Mouse (Mus musculus): ENCODE measurements at regions not wholly inside any gene's neighbourhood (a gene's known extent, or its start where the extent isn't known, plus 50 kb on each side); places are given as distances from the start of the nearest gene placed in this dataset.

DNA sequence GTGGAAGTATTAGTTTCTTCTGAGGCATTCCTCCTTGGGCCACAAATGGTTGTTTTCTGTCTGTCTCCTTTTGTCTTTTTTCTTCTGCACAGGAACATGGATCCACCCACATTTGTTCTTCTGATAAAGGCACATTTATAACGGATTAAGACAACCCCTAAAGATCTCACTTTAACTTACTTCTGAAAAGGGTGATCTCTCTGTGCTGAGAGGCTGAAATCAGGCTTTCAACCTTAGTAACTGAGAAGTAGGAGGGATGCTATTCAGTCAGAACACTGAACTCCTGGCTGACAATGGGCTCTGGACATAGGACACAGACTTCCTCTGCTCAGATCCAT is 315.0 kb upstream of the Trib2 start:
- H3K9me3 ChIP-seq (replicated peaks; ENCODE audit: insufficient read depth, low read length): no peaks in the 10 kb centered on the region
- no peaks in the 10 kb centered on the region; the same call in 1 of the 2 replicates for H3K79me2 ChIP-seq (ENCODE audit: control insufficient read depth, insufficient read depth, low read length, poor library complexity)
- peaks cover 0 to 66% of the 10 kb centered on the region in 2 experiments; a peak in 2 of 4 replicates for H3K36me3 ChIP-seq (ENCODE audit: control insufficient read depth in 1 of 2, insufficient read depth in 2 of 2, low read length in 2 of 2)
- H3K4me1 ChIP-seq (ENCODE audit: control insufficient read depth in 1 of 2, insufficient read depth in 2 of 2, low read length in 2 of 2): peaks cover 34 to 52% of the 10 kb centered on the region in 2 experiments
- no peak overlapping the region for H3K4me3 ChIP-seq (ENCODE audit: control insufficient read depth in 1 of 2, insufficient read depth in 1 of 2, low read depth in 2 of 2, low read length in 2 of 2)
- TF ChIP-seq SMC3 (IDR thresholded peaks at IDR 0.05; ENCODE audit: low read depth, low read length): no peak
- TF ChIP-seq RAD21 (IDR thresholded peaks at IDR 0.05; ENCODE audit: low read depth, low read length): no peak
- peak; percentile 91 for TF ChIP-seq TBP (IDR thresholded peaks at IDR 0.05; ENCODE audit: low read depth, low read length)
- peak; percentile 69 for TF ChIP-seq ZMIZ1 (IDR thresholded peaks at IDR 0.05; ENCODE audit: low read depth, low read length)
- 0 out of 2 replicates have a peak, but pooled peaks have one; percentile 30 for TF ChIP-seq POLR2AphosphoS2 (IDR thresholded peaks at IDR 0.05; ENCODE audit: low read length)
- peak; percentile 94 for TF ChIP-seq MYB (IDR thresholded peaks at IDR 0.05; ENCODE audit: low read depth, low read length)
- peak; percentile 54; the same call in 1 of the 2 replicates for TF ChIP-seq SIN3A (IDR thresholded peaks at IDR 0.05; ENCODE audit: low read length)
- peak; percentile 84 to 96 for TF ChIP-seq EP300 (IDR thresholded peaks at IDR 0.05; ENCODE audit: low read depth in 1 of 2, low read length in 2 of 2)
- TF ChIP-seq GATA1 (IDR thresholded peaks at IDR 0.05; ENCODE audit: low read depth, low read length): peak; percentile 76
- peak; percentile 55 for TF ChIP-seq TCF12 (IDR thresholded peaks at IDR 0.05; ENCODE audit: low read depth, low read length)
- TF ChIP-seq TAL1 (IDR thresholded peaks at IDR 0.05; ENCODE audit: low read length): no peak
- TF ChIP-seq HCFC1 (IDR thresholded peaks at IDR 0.05; ENCODE audit: low read depth, low read length): no peak
- TF ChIP-seq POLR2A (IDR thresholded peaks at IDR 0.05; ENCODE audit: control insufficient read depth in 1 of 2, insufficient read depth in 1 of 2, low read depth in 1 of 2, low read length in 2 of 2, poor library complexity in 1 of 2): peak in 1 of 2 experiments; percentile 69; a peak in 2 of 4 replicates
- no peak for TF ChIP-seq UBTF (IDR thresholded peaks at IDR 0.05; ENCODE audit: borderline replicate concordance, insufficient read depth, low read depth, low read length)
- H3K27me3 ChIP-seq (ENCODE audit: control insufficient read depth in 1 of 2, insufficient read depth in 2 of 2, low read length in 2 of 2): no peaks in the 10 kb centered on the region
- peak overlapping the region; percentile 99 for H3K27ac ChIP-seq (ENCODE audit: control insufficient read depth, low read depth, low read length)
- H3K9ac ChIP-seq (ENCODE audit: control insufficient read depth, low read depth, low read length, poor library complexity, severe bottlenecking): peak overlapping the region; percentile 57
- peak; percentile 78 for DNase-seq (ENCODE audit: low read depth, low spot score)

DNA sequence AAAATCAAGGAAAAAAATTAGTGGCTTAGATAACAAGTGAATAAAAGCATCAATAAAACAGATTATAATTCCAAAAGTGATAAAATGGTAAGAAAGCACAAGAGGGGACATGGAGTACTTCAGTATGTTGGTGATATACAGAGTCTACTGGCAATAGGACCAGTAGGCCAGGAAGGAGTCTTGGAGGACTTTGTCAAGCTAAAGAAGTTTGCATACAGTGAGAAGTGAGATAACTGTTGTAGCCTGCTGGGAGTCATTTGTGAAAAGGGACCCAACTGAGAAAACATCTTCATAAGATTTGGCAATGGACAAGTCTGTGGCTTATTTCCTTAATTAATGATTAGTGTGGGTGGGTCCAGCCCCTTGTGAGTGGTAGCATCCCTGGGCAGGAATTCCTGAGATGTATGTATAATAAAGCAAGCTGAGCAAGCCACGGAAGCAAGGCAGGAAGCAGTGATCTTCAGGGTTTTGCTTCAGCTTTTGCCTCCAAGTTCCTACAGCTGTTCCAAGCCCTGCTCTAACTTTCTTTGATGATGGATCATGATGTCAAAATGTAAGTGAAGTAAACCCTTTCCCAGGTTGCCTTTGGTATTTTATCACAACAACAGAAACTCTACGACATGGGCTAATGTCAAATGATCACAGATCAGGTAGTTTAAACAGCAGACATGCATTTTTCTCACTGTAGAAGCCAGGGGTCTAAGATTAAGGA is 314.5 kb upstream of the Trib2 start:
- Histone ChIP-seq H3K27ac (ENCODE audit: control insufficient read depth, low read depth, low read length) (peak overlapping the region; percentile 99), H3K36me3 (ENCODE audit: control insufficient read depth in 1 of 2, insufficient read depth in 2 of 2, low read length in 2 of 2) (peaks cover 0 to 61% of the 10 kb centered on the region in 2 experiments; a peak in 2 of 4 replicates), H3K9me3 (replicated peaks; ENCODE audit: insufficient read depth, low read length) (no peaks in the 10 kb centered on the region), H3K4me1 (ENCODE audit: control insufficient read depth in 1 of 2, insufficient read depth in 2 of 2, low read length in 2 of 2) (peaks cover 32 to 47% of the 10 kb centered on the region in 2 experiments), H3K27me3 (ENCODE audit: control insufficient read depth in 1 of 2, insufficient read depth in 2 of 2, low read length in 2 of 2) (no peaks in the 10 kb centered on the region), H3K79me2 (ENCODE audit: control insufficient read depth, insufficient read depth, low read length, poor library complexity) (no peaks in the 10 kb centered on the region; the same call in 1 of the 2 replicates), H3K4me3 (ENCODE audit: control insufficient read depth in 1 of 2, insufficient read depth in 1 of 2, low read depth in 2 of 2, low read length in 2 of 2) (peak overlapping the region; percentile 19 to 26; a peak in 2 of 4 replicates), H3K9ac (ENCODE audit: control insufficient read depth, low read depth, low read length, poor library complexity, severe bottlenecking) (peak overlapping the region; percentile 57)
- peak; percentile 64 for DNase-seq (ENCODE audit: low read depth, low spot score)
- TF ChIP-seq USF2 (IDR thresholded peaks at IDR 0.05; ENCODE audit: borderline replicate concordance in 1 of 2, insufficient read depth in 1 of 2, low read depth in 1 of 2, low read length in 2 of 2): no peak
- TF ChIP-seq RCOR1 (IDR thresholded peaks at IDR 0.05; ENCODE audit: low read depth, low read length): no peak; the same call in 1 of the 2 replicates
- no peak for TF ChIP-seq CHD2 (IDR thresholded peaks at IDR 0.05; ENCODE audit: low read length)
- TF ChIP-seq ETS1 (IDR thresholded peaks at IDR 0.05; ENCODE audit: low read depth, low read length): no peak
- TF ChIP-seq E2F4 (IDR thresholded peaks at IDR 0.05; ENCODE audit: borderline replicate concordance, low read depth, low read length): 0 out of 2 replicates have a peak, but pooled peaks have one; percentile 30
- no peak for TF ChIP-seq USF1 (IDR thresholded peaks at IDR 0.05; ENCODE audit: low read depth, low read length)
- no peak; the same call in 1 of the 2 replicates for TF ChIP-seq TBP (IDR thresholded peaks at IDR 0.05; ENCODE audit: low read depth, low read length)
- TF ChIP-seq NRF1 (IDR thresholded peaks at IDR 0.05; ENCODE audit: insufficient read depth, low read depth, low read length, poor library complexity, severe bottlenecking): no peak
- TF ChIP-seq MEF2A (IDR thresholded peaks at IDR 0.05; ENCODE audit: extremely low read depth, insufficient replicate concordance, low read depth, low read length, poor library complexity, severe bottlenecking): no peak
- TF ChIP-seq SIN3A (IDR thresholded peaks at IDR 0.05; ENCODE audit: low read length): no peak; the same call in 1 of the 2 replicates
- TF ChIP-seq MYC (IDR thresholded peaks at IDR 0.05; ENCODE audit: low read depth, low read length): peak; percentile 28; the same call in 1 of the 2 replicates
- no peak for TF ChIP-seq TCF12 (IDR thresholded peaks at IDR 0.05; ENCODE audit: low read depth, low read length)
- no peak for TF ChIP-seq KAT2A (conservative IDR thresholded peaks at IDR 0.05; ENCODE audit: low read depth, low read length)
- TF ChIP-seq POLR2AphosphoS5 (IDR thresholded peaks at IDR 0.05; ENCODE audit: borderline replicate concordance, low read depth, low read length): no peak
- TF ChIP-seq ELF1 (IDR thresholded peaks at IDR 0.05; ENCODE audit: low read depth, low read length): no peak
- TF ChIP-seq GABPA (IDR thresholded peaks at IDR 0.05; ENCODE audit: low read depth, low read length): no peak
- peak; percentile 96 for TF ChIP-seq CHD1 (IDR thresholded peaks at IDR 0.05; ENCODE audit: low read depth, low read length)
- TF ChIP-seq UBTF (IDR thresholded peaks at IDR 0.05; ENCODE audit: borderline replicate concordance, insufficient read depth, low read depth, low read length): no peak
- no peak; a peak in 1 of 4 replicates for TF ChIP-seq POLR2A (IDR thresholded peaks at IDR 0.05; ENCODE audit: control insufficient read depth in 1 of 2, insufficient read depth in 1 of 2, low read depth in 1 of 2, low read length in 2 of 2, poor library complexity in 1 of 2)

Data from MEL (cell line).